Mouse (Mus musculus) spleen, adult 2 months (tissue): ENCODE measurements around the gene Trim24. TPM values are rescaled to one million over a fixed set of nuclear protein-coding genes. Genes with fewer than 3 reads are reported as not detected.

Experiments
- DNase-seq, 2 experiments: peaks; one replicate each; pipeline versions ENCODE4 v3.0.0 to v3.0.0-alpha.2; 2012 to 2021; ENCODE audit warnings: low spot score in 2 of 2, low read depth in 1 of 2
- H3K27ac ChIP-seq: fragments of 200-500 bp; 2 replicates; pipeline ENCODE4 v1.5.1; 2012; ENCODE audit warnings: low read length, inconsistent platforms; ENCODE audit not compliant: insufficient read depth
- H3K27me3 ChIP-seq: fragments of 200-500 bp; 2 replicates; pipeline ENCODE4 v1.6.1; 2012; ENCODE audit warnings: mild to moderate bottlenecking, moderate library complexity, low read length, inconsistent platforms; ENCODE audit not compliant: control insufficient read depth, insufficient read depth
- H3K36me3 ChIP-seq: fragments of 200-500 bp; 2 replicates; pipeline ENCODE4 v1.6.1; 2012; ENCODE audit warnings: mild to moderate bottlenecking, low read length, inconsistent platforms; ENCODE audit not compliant: control insufficient read depth, insufficient read depth
- H3K4me1 ChIP-seq: fragments of 200-500 bp; 2 replicates; pipeline ENCODE4 v1.6.1; 2011; ENCODE audit warnings: inconsistent platforms; ENCODE audit not compliant: control insufficient read depth, insufficient read depth, insufficient read length
- H3K4me3 ChIP-seq: fragments of 200-500 bp; 2 replicates; pipeline ENCODE4 v1.5.1; 2011; ENCODE audit warnings: mild to moderate bottlenecking, inconsistent platforms; ENCODE audit not compliant: insufficient read depth, insufficient read length; ENCODE audit errors: extremely low read depth
- CTCF ChIP-seq: fragments of 200-500 bp; IDR thresholded peaks from 2 replicates; pipeline ENCODE4 v1.5.1; 2011; ENCODE audit warnings: mild to moderate bottlenecking, inconsistent platforms; ENCODE audit not compliant: insufficient read depth, insufficient read length, insufficient replicate concordance; ENCODE audit errors: extremely low read depth
- POLR2A ChIP-seq: fragments of 200-500 bp; IDR thresholded peaks from 2 replicates; pipeline ENCODE4 v1.6.1; 2011; ENCODE audit warnings: low read depth, low read length, inconsistent platforms
- WGBS: fragments of 180-500 bp; shearing (Covaris S2); methylation state at CpG from one replicate; pipeline ENCODE4 v1.1.7; 2018; 5-methylcytosine and 5-hydroxymethylcytosine counted together
- polyA plus RNA-seq: library from polyadenylated mRNA; depleted of rRNA; stranded (reverse); fragments of >200 nt; gene quantifications from 2 replicates; pipeline ENCODE4 v1.2.3, GENCODE M21; 2012; rRNA removed

Gene Trim24
- polyA plus RNA-seq, 1 experiment, result 11.5 TPM

GRCm38 (mm10) chr6:37936498-37936897, 65.9 kb downstream of the Trim24 start:
- WGBS, result 90% methylated on average over 6 of the region's 6 CpGs
- no peak for TF ChIP-seq CTCF
- TF ChIP-seq POLR2A, result no peak
- H3K4me1 ChIP-seq, result no peaks in the 10 kb centered on the region
- H3K27ac ChIP-seq, result no peak overlapping the region
- no peak overlapping the region for H3K4me3 ChIP-seq
- DNase-seq, result no peak
- H3K36me3 ChIP-seq, result peaks cover under 1% of the 10 kb centered on the region
- no peaks in the 10 kb centered on the region for H3K27me3 ChIP-seq

GRCm38 (mm10) chr6:37951306-37951705, 80.7 kb downstream of the Trim24 start:
- H3K4me3 ChIP-seq, result no peak overlapping the region
- no peaks in the 10 kb centered on the region for H3K27me3 ChIP-seq
- peaks cover 13% of the 10 kb centered on the region for H3K36me3 ChIP-seq
- no peak overlapping the region for H3K27ac ChIP-seq
- WGBS, result 90% methylated on average over 6 of the region's 6 CpGs
- H3K4me1 ChIP-seq, result no peaks in the 10 kb centered on the region
- TF ChIP-seq CTCF (no peak), POLR2A (no peak)
- DNase-seq, result no peak

GRCm38 (mm10) chr6:37967386-37967785, 96.8 kb downstream of the Trim24 start:
- H3K27me3 ChIP-seq, result no peaks in the 10 kb centered on the region
- H3K4me1 ChIP-seq, result no peaks in the 10 kb centered on the region
- peaks cover 11% of the 10 kb centered on the region for H3K36me3 ChIP-seq
- no peak overlapping the region for H3K27ac ChIP-seq
- WGBS, result 90% methylated on average over 4 of the region's 4 CpGs
- no peak overlapping the region for H3K4me3 ChIP-seq
- TF ChIP-seq CTCF, result no peak
- TF ChIP-seq POLR2A, result no peak
- DNase-seq, result no peak

GRCm38 (mm10) chr6:38007459-38007858, 136.8 kb downstream of the Trim24 start:
- H3K36me3 ChIP-seq, result no peaks in the 10 kb centered on the region
- H3K27me3 ChIP-seq, result no peaks in the 10 kb centered on the region
- TF ChIP-seq CTCF, result no peak
- TF ChIP-seq POLR2A, result no peak
- WGBS, result 7% methylated on average over 6 of the region's 6 CpGs
- H3K4me1 ChIP-seq, result no peaks in the 10 kb centered on the region
- peak; percentile 7 to 22 for DNase-seq
- no peak overlapping the region for H3K27ac ChIP-seq
- no peak overlapping the region for H3K4me3 ChIP-seq

GRCm38 (mm10) chr6:38012829-38013228, 142.2 kb downstream of the Trim24 start:
- Histone ChIP-seq H3K36me3 (no peaks in the 10 kb centered on the region), H3K27me3 (no peaks in the 10 kb centered on the region), H3K4me1 (no peaks in the 10 kb centered on the region), H3K4me3 (no peak overlapping the region), H3K27ac (no peak overlapping the region)
- DNase-seq, result no peak
- WGBS, result 90% methylated on average over 2 of the region's 2 CpGs
- TF ChIP-seq CTCF, result no peak
- no peak for TF ChIP-seq POLR2A

Other genes starting within 250 kb of the Trim24 start
- gene Svopl, start 176.2 kb downstream of the Trim24 start, polyA plus RNA-seq, result 0.06 TPM in 1 of 2 replicates, not detected in the other
- not detected in 2 replicates for gene Tmem213, start 238.4 kb downstream of the Trim24 start, polyA plus RNA-seq